Mouse (Mus musculus): Measurements from ENCODE around the gene Smox. TPM values are rescaled to one million over a fixed set of nuclear protein-coding genes. Genes with fewer than 3 reads are reported as not detected.

Smox gene
- polyA plus RNA-seq, 2 experiments = 37.9 to 68.8 TPM

- DNase-seq (ENCODE audit: low spot score) (no peak), ATAC-seq (ENCODE audit: low FRiP score, low read depth) (no peak)
- Histone ChIP-seq H3K27me3 (ENCODE audit: control insufficient read depth, insufficient read depth, low read length) (peaks cover 76% of the 10 kb centered on the region), H3K4me3 (replicated peaks; ENCODE audit: low read length) (0 out of 2 replicates have a peak overlapping the region, but pooled peaks have one; percentile 49), H3K9ac (ENCODE audit: low read depth, low read length, severe bottlenecking) (no peak overlapping the region), H3K27ac (replicated peaks; ENCODE audit: low read depth, low read length) (no peak overlapping the region), H3K4me2 (replicated peaks; ENCODE audit: low read depth, low read length, severe bottlenecking) (no peak overlapping the region), H3K4me1 (ENCODE audit: control insufficient read depth, insufficient read depth, low read length) (0 out of 2 replicates have a peak, but pooled peaks cover 3% of the 10 kb centered on the region), H3K36me3 (ENCODE audit: control insufficient read depth, insufficient read depth, low read length) (no peaks in the 10 kb centered on the region), H3K9me3 (ENCODE audit: control insufficient read depth, low read length) (no peaks in the 10 kb centered on the region)
- WGBS = 40% methylated on average over 2 of the region's 2 CpGs
- TF ChIP-seq POLR2A (IDR thresholded peaks at IDR 0.05; ENCODE audit: borderline replicate concordance, extremely low read depth, insufficient read depth, insufficient read length) = no peak
Observed at GRCm38 (mm10) chr2:131560205-131560919, 69.1 kb downstream of the Smox start.

GRCm38 (mm10) chr2:131561344-131561870 is 70.1 kb downstream of the Smox start:
- no peak for TF ChIP-seq POLR2A (IDR thresholded peaks at IDR 0.05; ENCODE audit: borderline replicate concordance, extremely low read depth, insufficient read depth, insufficient read length)
- WGBS = 5% methylated on average over 33 of the region's 33 CpGs
- Histone ChIP-seq H3K27me3 (ENCODE audit: control insufficient read depth, insufficient read depth, low read length) (peaks cover 78% of the 10 kb centered on the region), H3K36me3 (ENCODE audit: control insufficient read depth, insufficient read depth, low read length) (no peaks in the 10 kb centered on the region), H3K4me2 (replicated peaks; ENCODE audit: low read depth, low read length, severe bottlenecking) (peak overlapping the region; percentile 89; the same call in 1 of the 2 replicates), H3K9me3 (ENCODE audit: control insufficient read depth, low read length) (no peaks in the 10 kb centered on the region), H3K9ac (ENCODE audit: low read depth, low read length, severe bottlenecking) (no peak overlapping the region), H3K4me3 (replicated peaks; ENCODE audit: low read length) (peak overlapping the region; percentile 49), H3K27ac (replicated peaks; ENCODE audit: low read depth, low read length) (no peak overlapping the region), H3K4me1 (ENCODE audit: control insufficient read depth, insufficient read depth, low read length) (0 out of 2 replicates have a peak, but pooled peaks cover 3% of the 10 kb centered on the region)
- no peak for ATAC-seq (ENCODE audit: low FRiP score, low read depth)
- DNase-seq (ENCODE audit: low spot score) = no peak

- Histone ChIP-seq H3K27me3 (ENCODE audit: control insufficient read depth, insufficient read depth, low read length) (peaks cover 78% of the 10 kb centered on the region), H3K27ac (replicated peaks; ENCODE audit: low read depth, low read length) (no peak within 1 kb of the TSS), H3K4me2 (replicated peaks; ENCODE audit: low read depth, low read length, severe bottlenecking) (peak within 1 kb of the TSS; percentile 89), H3K36me3 (ENCODE audit: control insufficient read depth, insufficient read depth, low read length) (no peaks in the 10 kb centered on the region), H3K9me3 (ENCODE audit: control insufficient read depth, low read length) (no peaks in the 10 kb centered on the region), H3K4me1 (ENCODE audit: control insufficient read depth, insufficient read depth, low read length) (0 out of 2 replicates have a peak, but pooled peaks cover 3% of the 10 kb centered on the region), H3K4me3 (replicated peaks; ENCODE audit: low read length) (peak within 1 kb of the TSS; percentile 49), H3K9ac (ENCODE audit: low read depth, low read length, severe bottlenecking) (peak within 1 kb of the TSS; percentile 50)
- DNase-seq (ENCODE audit: low spot score) = no peak
- 0% methylated on average over 49 of the region's 82 CpGs for WGBS
- peak; percentile 69 for ATAC-seq (ENCODE audit: low FRiP score, low read depth)
- no peak for TF ChIP-seq POLR2A (IDR thresholded peaks at IDR 0.05; ENCODE audit: borderline replicate concordance, extremely low read depth, insufficient read depth, insufficient read length)
Observed at GRCm38 (mm10) chr2:131561891-131562585, 70.7 kb downstream of the Smox start, which contains the start of gene Adra1d. Adra1d (minus strand) TSS chr2:131562283.

- peak overlapping the region; percentile 89 for H3K4me2 ChIP-seq (replicated peaks; ENCODE audit: low read depth, low read length, severe bottlenecking)
- peaks cover 72% of the 10 kb centered on the region for H3K27me3 ChIP-seq (ENCODE audit: control insufficient read depth, insufficient read depth, low read length)
- peak overlapping the region; percentile 49 for H3K4me3 ChIP-seq (replicated peaks; ENCODE audit: low read length)
- DNase-seq (ENCODE audit: low spot score) = peak; percentile 72
- TF ChIP-seq POLR2A (IDR thresholded peaks at IDR 0.05; ENCODE audit: borderline replicate concordance, extremely low read depth, insufficient read depth, insufficient read length) = no peak
- peak overlapping the region; percentile 50 for H3K9ac ChIP-seq (ENCODE audit: low read depth, low read length, severe bottlenecking)
- H3K4me1 ChIP-seq (ENCODE audit: control insufficient read depth, insufficient read depth, low read length) = 0 out of 2 replicates have a peak, but pooled peaks cover 3% of the 10 kb centered on the region
- ATAC-seq (ENCODE audit: low FRiP score, low read depth) = peak; percentile 89
- 0% methylated on average over 18 of the region's 30 CpGs for WGBS
- H3K27ac ChIP-seq (replicated peaks; ENCODE audit: low read depth, low read length) = no peak overlapping the region
- no peaks in the 10 kb centered on the region for H3K9me3 ChIP-seq (ENCODE audit: control insufficient read depth, low read length)
- H3K36me3 ChIP-seq (ENCODE audit: control insufficient read depth, insufficient read depth, low read length) = no peaks in the 10 kb centered on the region
Observed at GRCm38 (mm10) chr2:131562586-131563122, 71.4 kb downstream of the Smox start.

Other genes with a start within 250 kb of the Smox start
- gene Pank2, start 229.0 kb upstream of the Smox start, polyA plus RNA-seq (2012; rRNA removed) = 44.7 and 47.2 TPM in 2 replicates
- 44.6 and 50.0 TPM in 2 replicates for gene Pank2, start 229.0 kb upstream of the Smox start, polyA plus RNA-seq (2014; fragmentation: Nextera tagmentation; extraction: Ambion mirVana)
- 14.6 and 18.0 TPM in 2 replicates for gene Rnf24, start 138.6 kb upstream of the Smox start, polyA plus RNA-seq (2012; rRNA removed)
- gene Rnf24, start 138.6 kb upstream of the Smox start, polyA plus RNA-seq (2014; fragmentation: Nextera tagmentation; extraction: Ambion mirVana) = 7.7 and 7.9 TPM in 2 replicates
- 1.0 and 2.3 TPM in 2 replicates for gene Adra1d, start 70.8 kb downstream of the Smox start, polyA plus RNA-seq (2012; rRNA removed)
- gene Adra1d, start 70.8 kb downstream of the Smox start, polyA plus RNA-seq (2014; fragmentation: Nextera tagmentation; extraction: Ambion mirVana) = 0.63 and 0.94 TPM in 2 replicates